Mouse (Mus musculus): Measurements from ENCODE around the gene Ptpro. TPM values are rescaled to one million over a fixed set of nuclear protein-coding genes. Genes with fewer than 3 reads are reported as not detected.
A peak's percentile ranks its signal among the peaks of the same experiment; 100 is the strongest.

Gene Ptpro
- total RNA-seq (2021): 10 to 100 TPM; 24.6 to 41.4 TPM

DNA sequence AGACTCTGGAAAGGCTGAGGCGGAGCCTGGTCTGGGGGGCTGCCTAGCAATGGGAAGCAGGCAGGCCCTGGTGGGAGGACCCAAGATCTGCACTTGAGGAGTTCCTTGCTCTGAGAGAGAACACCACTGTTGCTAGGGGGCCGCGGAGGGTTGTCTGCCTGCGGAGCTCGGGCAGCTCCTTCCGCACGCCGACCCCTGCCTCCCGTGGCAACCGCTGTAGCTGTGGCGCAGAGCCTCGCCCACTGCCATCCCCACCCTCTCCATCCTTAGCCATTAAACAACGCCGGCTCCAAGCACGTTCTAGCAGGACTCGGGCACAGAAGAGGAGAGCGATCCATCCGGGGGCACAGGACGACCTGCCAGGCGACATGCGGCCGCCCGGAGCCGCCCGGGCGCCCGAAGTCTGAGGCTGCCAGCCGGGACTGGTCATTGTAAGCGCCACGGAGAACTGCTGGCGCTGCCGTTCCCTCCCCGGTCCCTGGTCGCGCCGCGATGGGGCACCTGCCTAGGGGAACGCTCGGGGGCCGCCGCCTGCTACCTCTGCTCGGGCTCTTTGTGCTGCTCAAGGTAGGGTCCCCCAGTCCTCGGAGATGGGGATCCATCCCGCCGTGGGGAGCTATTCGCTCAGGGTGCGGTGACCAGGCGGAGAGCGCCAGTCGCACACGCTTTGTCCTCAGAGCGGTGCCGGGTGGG, at the start of gene Ptpro:
Gene Ptpro (plus strand): TSS at position 126 of the 693 bp plus-strand sequence.
- intact Hi-C loops (cut with DNase I): loop anchor here (5.0 to 10.0 kb wide), 3 partner anchors 62 to 140 kb away; no protein-coding TSS in a partner anchor
- peak; percentile 39 to 50 for DNase-seq (ENCODE audit: low spot score in 2 of 2)

DNA sequence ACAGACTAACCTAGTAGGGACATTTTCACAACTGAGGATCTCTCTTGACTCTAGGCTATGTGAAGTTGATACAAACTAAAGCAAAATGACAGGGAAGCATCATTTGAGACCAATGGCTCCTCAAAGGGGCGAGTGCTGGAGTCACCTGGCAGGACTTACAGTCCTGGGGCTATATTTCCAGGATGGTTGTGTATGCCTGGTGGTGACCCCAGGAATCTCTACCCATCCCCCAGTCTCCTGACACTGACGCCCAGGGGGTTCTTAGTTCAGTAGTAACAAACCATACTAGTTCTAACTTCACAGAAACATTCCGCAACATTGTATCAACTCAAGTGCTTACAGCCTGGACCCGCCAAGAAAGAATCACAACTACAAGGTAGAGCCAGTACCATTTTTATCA, 49.5 kb upstream of the Ptpro start:
- intact Hi-C loops (cut with DNase I): no loop called here
- DNase-seq (ENCODE audit: low spot score in 2 of 2): no peak

DNA sequence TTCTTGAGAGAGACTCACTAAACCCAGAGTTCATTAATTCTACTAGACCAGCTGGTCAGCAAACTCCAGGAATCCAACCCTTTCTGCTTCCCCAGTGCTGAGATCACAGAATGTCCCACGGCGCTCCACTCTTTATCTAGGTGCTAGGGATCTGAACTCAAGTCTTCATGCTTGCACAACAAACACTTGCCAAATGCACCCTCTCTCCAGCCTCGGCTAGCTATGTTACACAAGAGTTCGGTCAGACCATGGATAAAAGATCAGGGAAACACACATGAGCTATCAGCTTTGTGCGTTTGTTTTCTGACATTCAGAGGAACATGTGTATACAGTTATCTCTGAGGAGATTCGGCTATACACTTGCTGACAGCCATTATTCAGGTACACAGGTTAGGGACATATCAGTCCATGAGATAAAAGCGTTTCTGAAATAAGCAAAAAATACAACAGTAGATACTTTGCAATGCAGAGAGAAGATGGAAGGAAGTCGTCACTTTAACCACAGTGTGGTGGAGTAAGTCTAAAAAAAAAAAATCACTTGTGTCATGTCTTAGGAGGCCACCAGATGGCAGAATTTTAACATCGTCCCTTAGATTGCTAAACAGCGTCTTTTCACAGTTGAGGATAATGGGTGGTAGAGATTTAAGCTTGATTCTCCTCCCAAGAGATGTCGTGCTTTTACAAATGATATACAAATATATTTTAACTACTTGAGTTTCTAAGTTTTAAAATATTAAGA, 46.3 kb upstream of the Ptpro start:
- intact Hi-C loops (cut with DNase I): loop anchor here (2.0 to 5.0 kb wide), 2 partner anchors 191 to 516 kb away; no protein-coding TSS in a partner anchor
- DNase-seq (ENCODE audit: low spot score in 2 of 2): peak in 1 of 2 experiments; percentile 14

DNA sequence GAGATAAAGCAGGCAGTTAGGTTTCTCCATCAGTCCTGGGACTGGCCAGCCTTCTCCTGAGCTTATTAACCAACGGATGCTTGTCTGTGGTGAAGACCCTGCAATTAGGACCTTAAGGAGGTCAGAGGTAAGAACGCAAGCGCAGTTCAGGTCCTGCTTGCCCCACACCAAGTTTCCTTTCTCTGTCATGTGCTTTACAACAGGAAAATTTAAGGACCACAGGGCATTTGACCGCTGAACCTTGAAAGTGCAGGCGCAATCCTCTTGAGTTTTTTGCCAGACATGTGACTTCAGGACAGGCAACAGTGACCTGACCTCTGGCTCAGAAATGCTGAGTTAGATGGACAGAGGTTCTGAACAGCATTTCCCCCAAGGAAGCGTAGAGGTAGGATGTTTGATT, 45.0 kb upstream of the Ptpro start:
- no peak for DNase-seq (ENCODE audit: low spot score in 2 of 2)
- intact Hi-C loops (cut with DNase I): loop anchor here (2.0 to 5.0 kb wide), 2 partner anchors 190 to 515 kb away; no protein-coding TSS in a partner anchor

DNA sequence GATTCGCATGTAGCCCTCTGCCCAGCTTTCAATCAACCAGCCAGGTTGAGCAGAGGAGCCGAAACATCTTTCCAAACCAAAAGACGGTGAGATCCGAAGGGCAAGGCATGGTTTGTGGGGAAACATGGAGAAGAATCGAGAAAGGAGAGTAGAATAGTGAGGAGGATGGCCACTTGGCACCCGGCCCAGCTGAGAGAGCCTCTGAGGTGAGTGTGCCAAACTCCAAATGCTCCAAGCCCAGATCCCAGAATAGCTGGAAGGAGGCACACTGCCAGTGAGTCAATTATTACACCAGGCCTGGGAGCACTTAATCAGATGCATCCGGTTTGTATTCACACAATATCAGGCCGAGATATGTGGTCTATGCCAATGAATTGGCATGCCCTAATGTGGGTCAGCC, 42.1 kb upstream of the Ptpro start:
- peak in 1 of 2 experiments; percentile 18 for DNase-seq (ENCODE audit: low spot score in 2 of 2)
- intact Hi-C loops (cut with DNase I): loop anchor here (5.0 kb wide), 1 partner anchor 512 kb away; no protein-coding TSS in a partner anchor

DNA sequence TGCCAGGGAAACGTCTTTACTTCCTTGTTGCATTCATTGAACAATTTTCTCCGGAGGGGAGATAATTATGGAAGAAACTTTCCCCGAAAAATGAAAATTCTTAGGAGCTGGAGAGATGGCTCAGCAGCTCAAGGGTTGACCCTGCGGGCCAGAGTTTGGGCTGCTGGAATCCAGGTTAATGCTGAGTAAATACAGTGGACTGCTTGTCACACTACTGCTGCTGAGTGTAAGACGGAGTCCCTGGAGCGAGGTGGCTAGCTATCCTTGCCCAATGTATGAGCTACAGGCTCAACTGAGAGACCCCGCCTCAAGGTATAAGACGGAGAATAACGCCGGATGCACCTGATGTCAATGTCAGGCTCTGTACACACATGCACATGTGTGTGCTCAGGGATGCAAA, 41.1 kb upstream of the Ptpro start:
- intact Hi-C loops (cut with DNase I): no loop called here
- no peak for DNase-seq (ENCODE audit: low spot score in 2 of 2)

DNA sequence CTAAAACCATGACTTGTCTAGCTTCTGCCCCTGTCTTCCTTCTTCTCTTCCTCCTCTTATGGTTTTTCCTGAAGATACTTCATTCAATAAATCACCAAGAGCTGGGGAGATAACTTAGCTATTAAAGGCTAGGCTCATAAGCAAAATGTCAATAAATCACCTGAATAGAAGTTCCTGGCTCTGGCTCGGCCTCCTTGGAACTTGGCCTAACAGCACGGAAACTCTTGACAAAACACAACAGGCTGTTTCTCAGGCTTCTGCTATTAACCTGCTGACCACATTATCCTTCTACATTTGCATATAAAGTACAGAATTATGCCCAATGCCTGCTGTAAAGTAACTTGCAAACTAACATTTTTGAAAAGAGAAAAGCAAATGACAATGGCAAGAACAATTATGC, 40.7 kb upstream of the Ptpro start:
- intact Hi-C loops (cut with DNase I): no loop called here
- no peak for DNase-seq (ENCODE audit: low spot score in 2 of 2)

DNA sequence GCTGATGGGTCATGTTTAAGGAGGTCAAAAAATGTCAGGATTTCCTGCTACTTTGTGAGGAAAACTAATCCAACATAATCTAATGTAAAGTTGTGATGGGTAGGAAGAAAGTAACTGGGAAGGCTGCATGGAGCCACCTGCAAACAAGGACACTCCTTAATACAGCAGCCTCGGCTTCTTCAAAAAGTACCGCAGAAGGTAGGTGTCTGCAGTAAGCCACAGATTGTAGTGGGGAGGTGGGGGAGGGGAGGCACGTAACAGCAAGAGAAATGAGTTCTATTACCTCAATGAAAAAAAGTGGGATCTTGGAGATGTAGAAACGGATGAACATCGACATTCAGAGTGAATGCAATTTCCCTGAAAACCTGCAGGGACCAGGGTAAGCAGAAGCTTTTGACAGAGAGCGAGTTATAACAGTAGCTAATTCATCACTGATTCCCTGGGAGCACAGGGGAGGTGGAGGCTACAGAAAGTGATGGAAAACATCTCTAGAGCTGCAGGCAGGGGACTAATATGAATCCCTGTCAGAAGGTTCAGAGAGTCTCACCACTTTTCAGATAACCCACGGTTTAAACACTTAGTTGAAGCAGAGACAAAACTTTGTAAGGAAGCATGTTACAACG, 34.2 kb upstream of the Ptpro start:
- intact Hi-C loops (cut with DNase I): no loop called here
- no peak for DNase-seq (ENCODE audit: low spot score in 2 of 2)

DNA sequence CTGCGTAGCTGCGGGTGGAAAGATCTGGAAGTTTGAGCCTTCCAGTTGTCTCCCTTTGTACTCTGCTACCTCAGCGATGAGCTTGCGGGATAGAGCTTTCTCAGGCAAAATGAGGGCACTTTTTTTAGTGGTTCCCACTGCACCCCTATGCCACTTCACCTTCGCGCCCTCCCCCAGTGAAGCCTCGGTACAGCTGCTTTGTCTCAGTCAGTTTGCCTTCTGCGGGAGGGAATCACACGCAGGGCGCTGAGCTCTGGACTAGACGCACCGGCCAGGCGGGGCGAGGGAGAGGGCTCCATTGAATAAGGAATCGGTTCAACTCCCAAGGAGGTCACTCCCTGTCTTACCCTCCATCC, 746 bp downstream of the Ptpro start:
- no peak for DNase-seq (ENCODE audit: low spot score in 2 of 2)
- intact Hi-C loops (cut with DNase I): loop anchor here (5.0 to 10.0 kb wide), 3 partner anchors 62 to 139 kb away; no protein-coding TSS in a partner anchor

DNA sequence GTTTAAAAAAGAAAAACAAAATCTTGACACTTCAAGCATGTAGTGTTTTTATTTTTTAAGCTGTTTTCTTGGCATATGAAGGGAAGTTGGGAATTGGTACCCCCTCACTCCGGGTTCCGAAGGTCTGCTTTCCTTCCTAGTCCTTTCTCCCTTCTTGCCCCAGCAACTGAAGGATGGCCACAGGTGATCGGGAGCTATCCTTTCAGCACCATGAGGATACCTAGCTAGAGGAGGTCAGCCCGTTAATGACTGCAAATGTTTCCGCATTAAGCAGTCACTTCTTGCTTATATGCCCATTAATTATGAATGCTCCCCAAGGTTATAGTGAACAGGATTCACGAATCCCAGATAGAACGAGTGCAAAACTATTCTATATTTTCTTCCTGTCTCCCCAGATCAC, 1.3 kb downstream of the Ptpro start:
- DNase-seq (ENCODE audit: low spot score in 2 of 2): no peak
- intact Hi-C loops (cut with DNase I): loop anchor here (5.0 to 10.0 kb wide), 3 partner anchors 61 to 139 kb away; no protein-coding TSS in a partner anchor

DNA sequence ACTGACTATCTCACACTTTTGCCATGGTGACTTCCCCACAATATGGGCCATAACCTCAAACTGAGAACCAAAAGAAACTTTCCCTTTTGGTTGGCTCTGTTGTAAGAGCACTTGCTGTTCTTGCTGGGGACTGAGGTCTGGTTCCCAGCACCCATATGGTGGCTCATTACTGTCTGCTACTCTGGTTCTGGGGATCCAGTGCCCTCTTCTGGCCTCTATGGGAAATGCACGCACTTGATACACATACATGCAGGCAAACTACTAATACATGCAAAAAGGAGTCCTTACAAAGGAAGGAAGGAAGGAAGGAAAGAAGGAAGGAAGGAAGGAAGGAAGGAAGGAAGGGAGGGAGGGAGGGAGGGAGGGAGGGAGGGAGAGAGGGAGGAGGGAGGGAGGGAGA, 8.9 kb downstream of the Ptpro start:
- intact Hi-C loops (cut with DNase I): no loop called here
- DNase-seq (ENCODE audit: low spot score in 2 of 2): no peak

DNA sequence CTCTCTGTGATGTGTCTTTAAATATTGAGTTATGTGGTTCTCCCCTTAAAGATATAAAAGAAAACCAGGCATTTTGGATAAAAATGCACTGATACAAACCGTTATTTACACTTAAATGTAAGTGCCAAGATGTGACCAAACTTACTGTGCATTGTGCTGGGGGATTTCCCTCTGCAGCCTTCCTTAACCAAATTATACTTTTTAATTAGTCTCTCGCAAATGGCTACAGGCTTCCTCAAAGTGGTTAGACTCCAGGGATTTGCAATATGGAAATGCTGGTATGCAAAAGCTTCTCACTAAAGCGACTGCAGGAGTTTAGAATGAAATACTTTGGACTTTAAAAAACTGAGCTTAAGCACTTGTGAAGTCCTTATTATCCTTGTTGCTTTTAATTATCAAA, 10.0 kb downstream of the Ptpro start:
- DNase-seq (ENCODE audit: low spot score in 2 of 2): no peak
- intact Hi-C loops (cut with DNase I): no loop called here

DNA sequence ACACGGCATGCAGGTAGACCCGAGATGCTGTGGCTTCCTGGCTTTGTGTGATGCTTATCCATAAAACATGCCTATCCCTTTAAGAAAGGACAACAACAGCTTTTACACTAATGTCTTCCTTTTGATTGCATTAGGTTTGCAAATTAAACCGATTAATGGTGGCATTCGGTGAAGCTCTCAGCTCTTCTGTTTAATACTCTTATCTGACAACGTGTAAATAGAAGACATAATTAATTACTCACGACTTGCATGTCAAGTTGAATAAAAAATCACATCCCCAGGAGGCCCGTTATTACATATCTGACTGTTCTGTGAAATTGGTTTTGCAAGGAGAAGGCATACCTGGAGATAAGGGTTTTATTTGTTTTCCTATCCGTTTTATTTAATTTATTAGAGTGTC, 15.9 kb downstream of the Ptpro start:
- DNase-seq (ENCODE audit: low spot score in 2 of 2): no peak
- intact Hi-C loops (cut with DNase I): no loop called here

DNA sequence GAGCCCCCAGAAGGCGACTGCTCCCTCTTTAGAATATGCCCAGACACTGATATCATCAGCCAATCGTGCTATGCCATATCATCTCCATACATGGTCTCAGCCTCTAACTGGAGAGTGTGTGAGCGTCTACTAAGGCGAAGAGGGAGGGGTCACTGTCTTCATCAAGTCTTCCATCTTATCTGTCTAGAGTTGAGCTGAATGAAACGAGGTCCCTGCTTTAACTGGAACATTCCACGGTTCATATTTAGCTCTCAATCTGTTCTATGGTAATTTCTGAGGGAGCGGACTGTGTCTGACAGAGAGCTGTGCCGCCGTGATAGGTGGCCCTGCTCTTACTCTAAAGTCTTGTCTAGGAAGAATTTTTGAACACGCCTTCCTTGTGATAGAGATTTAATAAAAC, 16.5 kb downstream of the Ptpro start:
- DNase-seq (ENCODE audit: low spot score in 2 of 2): no peak
- intact Hi-C loops (cut with DNase I): no loop called here

DNA sequence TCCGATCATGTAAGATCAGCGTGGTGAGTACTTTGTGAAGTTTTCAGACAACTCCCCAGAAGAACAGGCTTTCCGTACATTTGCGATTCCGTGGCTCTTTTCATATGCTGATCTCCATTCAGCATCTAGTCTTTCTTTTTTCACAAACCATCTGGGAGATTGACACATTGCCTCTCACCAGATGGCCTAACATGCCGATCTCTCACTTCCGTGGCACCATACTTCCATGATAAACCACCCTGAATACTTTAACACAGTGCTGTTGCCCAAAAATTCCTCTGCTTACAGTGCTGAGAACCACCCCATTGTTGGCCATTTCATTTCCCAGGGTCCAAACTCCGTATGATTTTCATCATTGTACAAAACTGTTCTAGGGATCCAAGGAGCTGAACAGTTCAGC, 20.4 kb downstream of the Ptpro start:
- DNase-seq (ENCODE audit: low spot score in 2 of 2): no peak
- intact Hi-C loops (cut with DNase I): no loop called here

DNA sequence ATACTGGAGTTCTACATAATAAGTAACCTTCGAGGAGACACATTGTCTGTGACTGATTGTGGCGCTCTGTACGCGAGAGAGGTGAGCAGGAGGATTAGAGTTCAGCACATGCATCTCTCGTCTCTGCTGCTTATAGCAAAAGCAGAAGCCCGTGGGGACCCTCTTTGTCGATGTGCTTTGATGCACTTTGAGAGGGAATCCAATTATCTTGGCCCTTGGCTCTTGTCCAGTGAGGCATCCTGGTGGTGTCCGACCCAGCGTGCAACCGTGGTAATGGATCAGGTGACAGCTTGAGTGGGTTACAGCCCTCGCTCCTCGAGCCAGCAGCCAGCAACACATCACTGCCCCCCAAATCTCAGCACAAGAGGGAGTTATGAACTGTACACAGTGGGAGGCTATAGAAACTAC, 25.5 kb downstream of the Ptpro start:
- DNase-seq (ENCODE audit: low spot score in 2 of 2): no peak
- intact Hi-C loops (cut with DNase I): no loop called here

DNA sequence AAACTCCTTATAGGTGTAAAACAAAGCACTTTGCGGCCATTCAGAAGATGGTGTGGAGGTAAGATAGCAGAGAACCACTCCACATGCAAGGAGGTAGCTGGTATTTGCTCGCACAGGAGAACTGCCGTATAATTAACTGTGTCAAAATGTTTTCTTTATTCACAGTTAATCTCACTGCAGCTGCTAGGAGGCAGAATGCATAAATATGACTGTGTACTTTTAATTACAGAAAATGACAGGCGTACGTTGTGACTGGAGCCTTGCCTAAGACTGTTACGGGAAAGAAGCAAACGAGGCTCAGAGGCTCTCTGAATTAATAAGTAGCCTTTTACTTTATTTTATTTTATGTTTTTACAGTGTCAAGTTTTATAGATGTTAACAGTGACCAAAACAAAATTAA, 27.5 kb downstream of the Ptpro start:
- no peak for DNase-seq (ENCODE audit: low spot score in 2 of 2)
- intact Hi-C loops (cut with DNase I): no loop called here

DNA sequence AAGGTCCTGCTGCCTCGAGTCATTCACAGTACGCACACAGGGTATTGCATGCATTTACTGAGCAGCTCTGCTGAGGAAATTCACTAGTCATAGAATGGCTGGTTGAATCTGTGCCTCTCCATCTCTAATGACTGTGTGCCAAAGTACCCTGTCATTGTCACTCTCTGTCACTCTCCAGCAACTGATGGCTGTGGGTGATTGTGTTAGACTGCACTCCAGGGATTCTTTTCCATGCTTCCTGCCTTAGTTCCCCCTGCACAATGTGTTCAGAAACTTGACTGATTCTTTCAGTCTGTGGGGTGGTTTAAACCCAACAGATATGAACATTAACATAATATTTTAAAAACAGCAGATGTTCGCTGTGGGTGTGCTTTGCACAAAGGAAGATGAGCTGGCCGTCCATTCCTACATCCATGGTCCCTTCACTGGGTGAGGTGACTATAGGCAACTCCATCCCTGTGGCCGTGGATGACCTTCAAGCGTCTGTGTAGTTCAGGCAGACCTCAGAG, 29.5 kb downstream of the Ptpro start:
- intact Hi-C loops (cut with DNase I): no loop called here
- DNase-seq (ENCODE audit: low spot score in 2 of 2): peak in 1 of 2 experiments; percentile 9

DNA sequence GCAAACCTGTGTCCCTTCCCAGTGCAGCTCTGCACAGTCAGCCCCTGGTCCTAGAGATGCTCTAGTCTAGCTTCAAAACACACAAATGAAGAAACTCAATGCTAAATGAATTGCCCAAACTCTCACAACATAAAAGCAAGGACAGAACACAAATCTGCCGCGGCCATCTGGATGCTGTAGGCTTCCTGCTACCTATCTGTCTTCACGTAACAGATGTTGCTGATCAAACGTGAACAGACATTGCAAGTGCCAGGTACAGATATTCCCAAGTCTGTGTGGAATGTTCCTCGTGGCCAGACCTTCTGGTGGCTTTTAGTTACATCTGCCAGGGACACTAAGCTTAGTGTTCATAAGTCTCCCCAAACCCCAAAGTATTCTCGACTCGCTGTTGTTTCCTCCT, 29.9 kb downstream of the Ptpro start:
- peak; percentile 22 to 27 for DNase-seq (ENCODE audit: low spot score in 2 of 2)
- intact Hi-C loops (cut with DNase I): no loop called here

DNA sequence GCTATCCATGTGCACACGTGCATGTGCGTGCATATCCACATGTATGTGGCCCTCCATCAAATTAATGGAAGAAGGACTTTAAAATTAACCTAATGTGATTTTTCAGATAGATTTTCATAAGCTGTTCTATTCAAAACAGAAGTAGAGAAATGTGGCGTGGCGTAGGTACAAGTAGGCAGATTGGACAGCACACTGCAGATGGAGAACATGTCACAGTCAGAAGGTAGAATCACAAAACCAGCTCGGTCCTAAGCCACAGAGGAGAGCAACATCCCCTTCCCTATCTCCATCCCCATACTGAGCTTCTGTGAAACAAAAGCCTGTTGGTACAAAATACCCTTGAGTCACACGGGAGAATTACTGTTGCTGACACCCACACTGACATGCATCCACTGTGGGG, 34.3 kb downstream of the Ptpro start:
- DNase-seq (ENCODE audit: low spot score in 2 of 2): no peak
- intact Hi-C loops (cut with DNase I): no loop called here

All from left cerebral cortex, postnatal 36 days (tissue).